Mouse (Mus musculus): ENCODE measurements around the gene Arg1.

DNA sequence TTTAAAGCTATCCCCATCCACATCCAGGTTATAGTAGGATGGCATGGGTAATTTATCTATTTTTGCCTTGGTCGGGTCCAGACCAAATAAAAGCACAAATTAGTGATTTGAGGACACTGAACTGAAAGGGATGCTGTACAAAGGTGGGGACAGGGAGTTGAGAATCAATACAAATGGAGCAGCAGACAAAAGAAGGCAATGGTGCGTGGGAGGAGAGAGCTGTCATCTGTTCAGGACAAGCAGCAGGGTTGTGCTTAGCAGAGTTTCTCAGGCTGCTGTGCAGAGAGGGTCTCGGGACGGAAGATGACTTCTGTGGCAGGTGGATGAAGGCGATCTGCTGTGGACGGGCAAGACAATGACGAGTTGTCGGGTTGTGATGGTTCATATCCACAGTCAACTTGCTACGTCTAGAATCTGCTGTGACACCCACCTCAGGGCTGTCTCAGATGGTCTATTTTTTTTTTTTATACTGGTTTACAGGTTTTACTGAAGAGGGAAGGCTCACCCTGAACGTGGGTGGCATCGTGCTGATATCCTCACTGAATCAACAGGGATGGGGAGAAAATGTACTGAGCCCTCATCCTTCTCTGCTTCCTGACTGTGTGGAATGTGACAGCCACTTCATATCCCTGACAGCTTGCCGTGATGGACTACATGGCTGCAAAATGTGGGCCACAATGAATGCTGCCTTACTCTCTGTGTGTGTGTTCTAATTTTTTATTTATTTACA, 38.7 kb upstream of the Arg1 start:
- TF ChIP-seq CTCF (IDR thresholded peaks at IDR 0.05; ENCODE audit: control insufficient read depth, insufficient read depth, low read length) (no peak), POLR2A (IDR thresholded peaks at IDR 0.05; ENCODE audit: borderline replicate concordance, control insufficient read depth, low read depth, low read length) (no peak)
